ENCODE assay signal across 5 mouse cellular contexts in genomic region chrX:73295745-73296144, GRCm38 (mm10).
DNase-seq lines count a peak whose midpoint lies in the region.

No protein-coding gene starts in this region.

- peak; percentile 40 for DNase-seq in kidney, adult 18-20 months
- peak; percentile 12 to 64 for DNase-seq in kidney, adult 8-10 months
- peak; percentile 10 for DNase-seq in kidney, postnatal 10 days
- peak; percentile 5 to 71 for DNase-seq in kidney, postnatal 25 days
- peak; percentile 55 for DNase-seq in yolk sac, embryonic 10.5 days (ENCODE audit: low spot score)

Comparison
In these comparisons a context has a peak if more than half of its experiments do, and no peak if none do; other contexts are left out.
1. Peak in every context shown above with its lines: DNase-seq.